Mouse (Mus musculus) spleen, postnatal 0 days (tissue): ENCODE results near the gene Kcnd2. TPM values are rescaled to one million over a fixed set of nuclear protein-coding genes. Genes with fewer than 3 reads are reported as not detected.

Experiments used
- polyA plus RNA-seq: library from polyadenylated mRNA; unstranded; fragments of >200 nt; fragmentation: Nextera tagmentation; extraction: Ambion mirVana; gene quantifications from 2 replicates; pipeline ENCODE4 v1.2.1, GENCODE M21; 2015

The Kcnd2 gene
- polyA plus RNA-seq, result 0.12 and 0.13 TPM in 2 replicates

GRCm38 (mm10) chr6:21215491-21216191 is at the start of gene Kcnd2:
Kcnd2 (plus strand) TSS chr6:21215503.

